Mouse (Mus musculus): ENCODE measurements around the gene Tnrc6b.

Gene Tnrc6b

DNA sequence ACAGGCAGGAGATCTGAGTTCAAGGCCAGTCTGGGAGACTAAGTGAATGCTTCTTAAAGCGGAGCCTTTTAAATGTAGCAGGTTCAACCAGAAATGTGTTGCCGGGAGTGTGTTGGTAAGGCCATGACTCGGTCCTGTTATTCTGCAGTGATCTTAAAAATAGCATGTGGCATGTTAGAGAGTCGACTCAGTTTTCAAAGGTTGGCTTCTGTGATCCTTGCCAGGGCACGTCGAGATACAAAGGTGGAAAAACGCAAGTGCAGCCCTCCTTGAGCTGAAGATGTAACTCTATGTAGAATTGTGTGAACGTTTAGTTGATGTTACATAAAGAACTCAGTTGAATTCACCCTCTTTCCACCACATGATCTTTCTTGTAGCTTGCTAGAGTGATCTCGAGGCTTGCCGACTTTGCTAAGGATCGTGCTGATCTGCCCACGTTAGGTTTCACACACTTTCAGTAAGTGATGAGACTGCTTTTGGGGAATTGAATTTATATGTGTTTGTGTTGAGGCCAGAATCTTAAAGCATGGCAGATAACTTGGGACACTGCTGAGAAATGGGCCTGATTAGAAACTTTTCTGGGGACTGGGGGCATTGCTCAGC is 244.8 kb downstream of the Tnrc6b start:
- DNase-seq (ENCODE audit: low read depth, low spot score) = no peak

DNA sequence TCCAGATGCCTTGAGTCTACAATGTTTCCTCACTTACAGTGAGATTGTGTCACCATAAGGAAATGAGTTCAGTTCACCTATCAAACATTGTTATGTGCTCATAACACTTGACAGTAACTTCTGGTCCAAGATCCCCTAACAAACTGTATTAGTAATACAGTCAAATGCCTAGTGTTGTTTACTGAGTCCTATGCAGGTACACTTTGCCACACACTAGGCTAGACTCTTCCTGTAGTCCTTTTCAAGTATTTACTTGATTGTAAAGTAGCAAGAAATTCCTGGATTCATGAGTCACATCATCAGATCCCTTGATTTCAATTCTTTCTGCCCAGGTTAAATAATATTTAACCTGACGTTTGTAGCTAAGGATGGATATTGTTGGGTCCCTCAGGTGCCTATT is 258.3 kb downstream of the Tnrc6b start:
- DNase-seq (ENCODE audit: low read depth, low spot score) = no peak

DNA sequence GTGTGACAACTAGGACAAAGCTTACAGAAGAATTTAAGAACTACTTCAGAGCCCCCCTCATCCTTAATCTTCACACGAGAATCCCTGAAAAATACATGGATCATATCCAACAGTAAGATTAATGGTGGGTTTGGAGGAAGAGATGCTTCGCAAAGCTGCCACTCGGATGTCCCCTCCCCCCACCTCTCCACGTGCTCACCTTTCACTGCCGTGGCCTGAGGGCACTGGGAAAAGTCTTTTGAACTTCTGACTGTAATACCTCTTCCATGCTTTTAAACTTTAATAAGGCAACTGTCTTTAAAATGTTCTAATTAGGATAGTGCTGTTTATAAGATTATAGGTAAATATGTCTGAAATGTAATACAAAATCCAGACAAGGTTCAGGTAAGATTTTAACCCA is 263.2 kb downstream of the Tnrc6b start:
- DNase-seq (ENCODE audit: low read depth, low spot score) = no peak

DNA sequence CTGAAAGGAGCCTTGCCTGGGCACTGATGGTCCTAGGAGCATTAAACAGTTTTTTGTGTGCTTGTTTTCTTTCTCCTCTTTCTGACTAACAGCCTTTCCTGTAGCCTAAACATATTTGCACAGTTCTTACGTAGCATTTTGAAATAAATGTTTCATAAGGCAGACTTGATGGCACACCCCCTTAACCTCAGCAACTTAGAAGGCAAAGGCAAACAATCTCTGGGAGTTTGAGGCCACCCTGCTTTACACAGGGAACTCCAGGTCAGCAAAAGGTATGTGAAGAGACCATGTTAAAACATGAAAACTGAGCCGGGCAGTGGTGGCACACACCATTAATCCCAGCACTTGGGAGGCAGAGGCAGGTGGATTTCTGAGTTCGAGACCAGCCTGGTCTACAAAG is 264.6 kb downstream of the Tnrc6b start:
- DNase-seq (ENCODE audit: low read depth, low spot score) = no peak

GRCm38 (mm10) chr15:80977620-80978334 is 266.7 kb downstream of the Tnrc6b start, which contains the start of gene Sgsm3:
TSS of gene Sgsm3 (plus strand) at chr15:80977765.
- peak; percentile 72 for DNase-seq (ENCODE audit: low read depth, low spot score)

DNA sequence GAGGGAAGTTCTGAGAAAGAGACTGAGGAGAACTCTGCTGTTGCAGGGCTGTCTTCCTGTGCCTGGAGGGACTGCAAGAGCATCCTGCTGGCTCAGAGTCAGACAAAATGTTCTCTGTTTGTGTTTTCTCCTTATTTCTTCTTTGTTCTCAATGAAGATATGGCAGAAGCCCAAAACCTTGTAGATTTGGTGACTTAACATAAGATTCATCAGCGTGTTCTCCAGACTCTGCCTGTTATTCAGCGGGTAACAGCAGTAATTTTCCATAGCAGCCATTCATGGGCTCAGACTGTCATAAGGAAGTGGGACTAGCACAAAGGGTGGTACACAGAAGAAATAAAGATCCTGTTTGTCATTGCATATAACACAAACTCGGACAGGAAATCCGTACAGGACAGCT is 268.5 kb downstream of the Tnrc6b start:
- DNase-seq (ENCODE audit: low read depth, low spot score) = peak; percentile 45

DNA sequence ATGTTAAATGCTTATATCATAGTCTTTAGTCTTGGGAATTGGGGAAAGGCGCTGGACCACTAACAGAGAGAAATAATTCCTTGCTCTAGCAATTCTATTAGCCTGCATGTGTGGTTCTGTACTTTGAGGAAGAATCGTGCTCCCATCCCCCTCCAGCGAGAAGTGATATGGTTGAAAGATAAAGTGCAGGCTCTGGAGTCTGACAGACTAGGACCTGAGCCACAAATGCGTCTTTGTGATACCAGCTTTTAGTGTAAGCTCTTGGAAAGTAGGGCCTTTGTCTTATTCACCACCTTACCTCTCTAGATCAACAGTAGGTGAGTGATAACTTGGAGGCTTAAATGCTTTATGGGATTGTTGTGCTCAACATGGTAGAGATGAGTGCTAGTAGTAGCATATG is 270.1 kb downstream of the Tnrc6b start:
- no peak for DNase-seq (ENCODE audit: low read depth, low spot score)

GRCm38 (mm10) chr15:80983264-80983663 is 272.2 kb downstream of the Tnrc6b start:
- DNase-seq (ENCODE audit: low read depth, low spot score) = no peak

DNA sequence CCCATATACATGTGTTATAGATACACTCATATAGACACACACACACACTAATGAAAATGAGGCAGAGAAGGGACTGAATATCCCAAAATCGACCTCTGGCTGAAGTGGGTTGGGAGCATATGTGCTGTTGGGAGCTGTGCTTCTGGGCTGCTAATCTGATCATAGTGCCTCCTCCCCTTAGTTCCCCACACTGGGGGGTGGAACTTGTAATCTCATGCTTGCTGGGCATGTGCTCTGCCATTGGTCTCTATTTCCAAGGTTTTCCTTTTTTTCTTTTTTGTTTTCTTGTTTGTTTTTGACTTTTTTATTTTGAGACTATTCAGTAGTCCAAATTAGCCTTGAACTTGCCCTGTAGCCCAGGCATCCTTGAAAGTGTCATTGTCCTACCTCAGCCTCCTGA is 277.2 kb downstream of the Tnrc6b start:
- DNase-seq (ENCODE audit: low read depth, low spot score) = no peak

GRCm38 (mm10) chr15:80989712-80990111 is 278.6 kb downstream of the Tnrc6b start:
- DNase-seq (ENCODE audit: low read depth, low spot score) = no peak

All from 3T3-L1 (cell line).